Mouse (Mus musculus): ENCODE data around the gene Aip. TPM values are rescaled to one million over a fixed set of nuclear protein-coding genes. Genes with fewer than 3 reads are reported as not detected.

Gene Aip
- total RNA-seq, 2 experiments from 2014 or later: 62.1 to 63.2 TPM

Other genes with a start within 250 kb of the Aip start
- 1 to 10 TPM; 8.0 to 9.2 TPM for gene Tcirg1, start 218.7 kb downstream of the Aip start, total RNA-seq (2021)
- gene Ndufs8, start 213.1 kb downstream of the Aip start, total RNA-seq (2021): 100 to 1,000 TPM; 489 to 502 TPM
- gene Aldh3b1, start 196.1 kb downstream of the Aip start, total RNA-seq (2021): 1 to 10 TPM; 1.3 to 2.0 TPM
- gene Unc93b1, start 190.7 kb downstream of the Aip start, total RNA-seq (2021): 10 to 100 TPM; 17.7 to 23.9 TPM
- gene Aldh3b3, start 167.2 kb downstream of the Aip start, total RNA-seq (2021): under 1 TPM; 0.28 to 0.30 TPM
- gene Aldh3b2, start 153.5 kb downstream of the Aip start, total RNA-seq (2021): under 1 TPM; 0.22 to 0.98 TPM
- gene Acy3, start 139.3 kb downstream of the Aip start, total RNA-seq (2021): 10 to 100 TPM; 24.3 to 28.5 TPM
- not detected for gene Tbx10, start 133.1 kb downstream of the Aip start, total RNA-seq (2021)
- 100 to 1,000 TPM; 162 to 166 TPM for gene Nudt8, start 125.3 kb downstream of the Aip start, total RNA-seq (2021)
- 1 to 10 TPM in 1 of 2 experiments, under 1 TPM in 1; 0.84 to 1.1 TPM for gene Gm49405, start 125.2 kb downstream of the Aip start, total RNA-seq (2021)
- gene Doc2g, start 122.5 kb downstream of the Aip start, total RNA-seq (2021): 100 to 1,000 TPM; 241 to 281 TPM
- 1,000 to 10,000 TPM; 1,128 to 1,150 TPM for gene Ndufv1, start 113.1 kb downstream of the Aip start, total RNA-seq (2021)
- gene Gstp1, start 87.9 kb downstream of the Aip start, total RNA-seq (2021): 100 to 1,000 TPM; 350 to 400 TPM
- gene Gstp2, start 79.8 kb downstream of the Aip start, total RNA-seq (2021): 100 to 1,000 TPM; 123 to 134 TPM
- not detected for gene Gstp3, start 66.3 kb downstream of the Aip start, total RNA-seq (2021)
- gene Cabp2, start 44.3 kb downstream of the Aip start, total RNA-seq (2021): not detected
- gene Cdk2ap2, start 28.7 kb downstream of the Aip start, total RNA-seq (2021): 10 to 100 TPM; 34.5 to 37.8 TPM
- gene Pitpnm1, start 25.9 kb downstream of the Aip start, total RNA-seq (2021): 10 to 100 TPM; 16.1 to 21.2 TPM
- under 1 TPM in 1 of 2 experiments, not detected in 1; 0.08 TPM for gene Gpr152, start 13.9 kb upstream of the Aip start, total RNA-seq (2021)
- gene Cabp4, start 18.2 kb upstream of the Aip start, total RNA-seq (2021): under 1 TPM; 0.12 to 0.13 TPM
- 10 to 100 TPM; 38.3 to 47.6 TPM for gene Coro1b, start 22.8 kb upstream of the Aip start, total RNA-seq (2021)
- 1 to 10 TPM in 1 of 2 experiments, under 1 TPM in 1; 0.69 to 8.4 TPM for gene Ptprcap, start 27.7 kb upstream of the Aip start, total RNA-seq (2021)
- 10 to 100 TPM; 13.1 to 17.1 TPM for gene Rps6kb2, start 37.5 kb upstream of the Aip start, total RNA-seq (2021)
- 10 to 100 TPM; 28.3 to 30.5 TPM for gene Carns1, start 49.6 kb upstream of the Aip start, total RNA-seq (2021)
- gene Tbc1d10c, start 65.4 kb upstream of the Aip start, total RNA-seq (2021): 10 to 100 TPM; 12.0 to 20.2 TPM
- gene Ppp1ca, start 66.2 kb upstream of the Aip start, total RNA-seq (2021): 100 to 1,000 TPM; 293 to 299 TPM
- gene Rad9a, start 75.8 kb upstream of the Aip start, total RNA-seq (2021): 1 to 10 TPM; 4.5 to 4.8 TPM
- gene Clcf1, start 88.4 kb upstream of the Aip start, total RNA-seq (2021): 1 to 10 TPM; 1.2 to 2.3 TPM
- not detected for gene AC109138.7, start 88.5 kb upstream of the Aip start, total RNA-seq (2021)
- gene Pold4, start 106.0 kb upstream of the Aip start, total RNA-seq (2021): 10 to 100 TPM in 1 of 2 experiments, 1 to 10 TPM in 1; 9.1 to 19.9 TPM
- 1 to 10 TPM; 5.6 to 7.4 TPM for gene Ssh3, start 143.3 kb upstream of the Aip start, total RNA-seq (2021)
- 1 to 10 TPM in 1 of 2 experiments, under 1 TPM in 1; 0.92 to 2.1 TPM for gene Ankrd13d, start 157.3 kb upstream of the Aip start, total RNA-seq (2021)
- 10 to 100 TPM; 45.9 to 54.9 TPM for gene Grk2, start 180.4 kb upstream of the Aip start, total RNA-seq (2021)